Mouse (Mus musculus) v-Abl transformed pro-B cells (cell line): ENCODE results near the gene Tfdp1.

ENCODE experiments used
- in situ Hi-C, 2 experiments: fragments of 400-800 bp; cut with MboI; formaldehyde crosslinking; loops; one replicate each; pipeline ENCODE4 v1.15.1; 2025; ENCODE audit not compliant: unreplicated experiment in 2 of 2

Tfdp1 gene

GRCm38 (mm10) chr8:13412891-13413558 lies 74.5 kb downstream of the Tfdp1 start:
- in situ Hi-C loops = loop anchor here (5.0 to 25.0 kb wide), 7 partner anchors 49 to 1632 kb away; partner anchors contain the start of genes BB014433 (in 2 of the 2), Cdc16 (in 2 of the 2) and Coprs (in 1 of the 2)

GRCm38 (mm10) chr8:13413823-13414390 lies 75.4 kb downstream of the Tfdp1 start:
- in situ Hi-C loops = loop anchor here (5.0 to 25.0 kb wide), 7 partner anchors 48 to 1631 kb away; partner anchors contain the start of genes BB014433 (in 2 of the 2), Cdc16 (in 2 of the 2) and Coprs (in 1 of the 2)

GRCm38 (mm10) chr8:13415879-13416278 lies 77.3 kb downstream of the Tfdp1 start:
- in situ Hi-C loops = loop anchor here (10.0 to 25.0 kb wide), 6 partner anchors 339 to 1629 kb away; partner anchors contain the start of genes BB014433 (in 2 of the 2), Cdc16 (in 2 of the 2) and Coprs (in 1 of the 2)

GRCm38 (mm10) chr8:13419111-13419639 lies 80.6 kb downstream of the Tfdp1 start:
- in situ Hi-C loops = loop anchor here (10.0 to 25.0 kb wide), 6 partner anchors 336 to 1626 kb away; partner anchors contain the start of genes BB014433 (in 2 of the 2), Cdc16 (in 2 of the 2) and Coprs (in 1 of the 2)

- in situ Hi-C loops = loop anchor here (5.0 to 25.0 kb wide), 5 partner anchors 41 to 1616 kb away; partner anchors contain the start of genes BB014433 (in 1 of the 2), Coprs (in 1 of the 2) and Upf3a (in 1 of the 2)
Measured at GRCm38 (mm10) chr8:13420970-13421369, 82.4 kb downstream of the Tfdp1 start.

- in situ Hi-C loops = loop anchor here (10.0 to 25.0 kb wide), 3 partner anchors 357 to 1410 kb away; partner anchors contain the start of gene Upf3a (in 1 of the 2)
Measured at GRCm38 (mm10) chr8:13427351-13427750, 88.8 kb downstream of the Tfdp1 start.
